Mouse (Mus musculus) midbrain, postnatal 0 days (tissue): ENCODE results near the gene Me1. TPM values are rescaled to one million over a fixed set of nuclear protein-coding genes. Genes with fewer than 3 reads are reported as not detected.

ENCODE experiments used
- ATAC-seq: fragments of 200-750 bp; cut with Nextera tagmentation; 2 replicates; pipeline ENCODE4 v1.8.0; 2017; ENCODE audit warnings: moderate number of reproducible peaks, mild to moderate bottlenecking, moderate TSS enrichment, moderate library complexity; ENCODE audit not compliant: low FRiP score
- DNase-seq: peaks from one replicate; pipeline ENCODE4 v3.0.0-alpha.2; 2015; ENCODE audit warnings: low spot score
- H3K27ac ChIP-seq: fragments of 300-500 bp; sonication (generic); 2 replicates; pipeline ENCODE4 v1.5.1; 2014; ENCODE audit warnings: low read depth, mild to moderate bottlenecking, low read length, mixed read lengths
- H3K27me3 ChIP-seq: fragments of 300-500 bp; sonication (generic); 2 replicates; pipeline ENCODE4 v1.6.1; 2014; ENCODE audit warnings: low read length, control low read depth, mixed read lengths; ENCODE audit not compliant: insufficient read depth
- H3K36me3 ChIP-seq: fragments of 300-500 bp; sonication (generic); 2 replicates; pipeline ENCODE4 v1.6.1; 2014; ENCODE audit warnings: low read length, control low read depth, mixed read lengths; ENCODE audit not compliant: insufficient read depth
- H3K4me1 ChIP-seq: fragments of 300-500 bp; sonication (generic); 2 replicates; pipeline ENCODE4 v1.6.1; 2014; ENCODE audit warnings: mild to moderate bottlenecking, control low read depth, antibody characterized with exemption, low read length, mixed read lengths; ENCODE audit not compliant: insufficient read depth
- H3K4me2 ChIP-seq: fragments of 300-500 bp; sonication (generic); 2 replicates; pipeline ENCODE4 v1.6.1; 2014; ENCODE audit warnings: low read depth, mild to moderate bottlenecking, low read length, mixed read lengths; ENCODE audit not compliant: poor library complexity, severe bottlenecking
- H3K4me3 ChIP-seq: fragments of 300-500 bp; sonication (generic); 2 replicates; pipeline ENCODE4 v1.5.1; 2014; ENCODE audit warnings: low read depth, mild to moderate bottlenecking, low read length, moderate library complexity
- H3K9ac ChIP-seq: fragments of 300-500 bp; sonication (generic); replicated peaks from 2 replicates; pipeline ENCODE4 v1.6.1; 2014; ENCODE audit warnings: mild to moderate bottlenecking, low read length, moderate library complexity, mixed read lengths; ENCODE audit not compliant: poor library complexity, severe bottlenecking
- H3K9me3 ChIP-seq: fragments of 300-500 bp; sonication (generic); 2 replicates; pipeline ENCODE4 v1.6.1; 2016; ENCODE audit warnings: low read length, control low read depth
- CTCF ChIP-seq: IDR thresholded peaks from 2 replicates; pipeline ENCODE4 v1.5.1; 2016; ENCODE audit warnings: antibody characterized with exemption, mild to moderate bottlenecking
- WGBS: fragments of 180-500 bp; shearing (Covaris S2); extraction: QIAGEN DNeasy Blood & Tissue Kit; methylation state at CpG from one replicate; pipeline ENCODE4 v1.1.7; 2014; 5-methylcytosine and 5-hydroxymethylcytosine counted together
- polyA plus RNA-seq: library from polyadenylated mRNA; unstranded; fragments of >200 nt; fragmentation: Nextera tagmentation; extraction: Ambion mirVana; gene quantifications from 2 replicates; pipeline ENCODE4 v1.2.1, GENCODE M21; 2015
- total RNA-seq: library from RNA; depleted of rRNA; stranded (reverse); fragments of >200 nt; gene quantifications from 2 replicates; pipeline ENCODE4 v1.2.3, GENCODE M21; 2014

Me1 gene
- total and polyA plus RNA-seq, 2 experiments from 2014 or later: 37.0 to 64.7 TPM

- DNase-seq (peak; percentile 75), ATAC-seq (peak; percentile 73; the same call in 1 of the 2 replicates)
- Histone ChIP-seq H3K4me3 (no peak overlapping the region), H3K4me1 (0 out of 2 replicates have a peak, but pooled peaks cover 2% of the 10 kb centered on the region), H3K4me2 (no peak overlapping the region), H3K36me3 (no peaks in the 10 kb centered on the region), H3K9ac (no peak overlapping the region), H3K9me3 (no peaks in the 10 kb centered on the region), H3K27me3 (no peaks in the 10 kb centered on the region), H3K27ac (no peak overlapping the region)
- no peak for TF ChIP-seq CTCF
- 25% methylated on average over 2 of the region's 2 CpGs for WGBS
Measured at GRCm38 (mm10) chr9:86622062-86622461, 73.7 kb downstream of the Me1 start.

DNA sequence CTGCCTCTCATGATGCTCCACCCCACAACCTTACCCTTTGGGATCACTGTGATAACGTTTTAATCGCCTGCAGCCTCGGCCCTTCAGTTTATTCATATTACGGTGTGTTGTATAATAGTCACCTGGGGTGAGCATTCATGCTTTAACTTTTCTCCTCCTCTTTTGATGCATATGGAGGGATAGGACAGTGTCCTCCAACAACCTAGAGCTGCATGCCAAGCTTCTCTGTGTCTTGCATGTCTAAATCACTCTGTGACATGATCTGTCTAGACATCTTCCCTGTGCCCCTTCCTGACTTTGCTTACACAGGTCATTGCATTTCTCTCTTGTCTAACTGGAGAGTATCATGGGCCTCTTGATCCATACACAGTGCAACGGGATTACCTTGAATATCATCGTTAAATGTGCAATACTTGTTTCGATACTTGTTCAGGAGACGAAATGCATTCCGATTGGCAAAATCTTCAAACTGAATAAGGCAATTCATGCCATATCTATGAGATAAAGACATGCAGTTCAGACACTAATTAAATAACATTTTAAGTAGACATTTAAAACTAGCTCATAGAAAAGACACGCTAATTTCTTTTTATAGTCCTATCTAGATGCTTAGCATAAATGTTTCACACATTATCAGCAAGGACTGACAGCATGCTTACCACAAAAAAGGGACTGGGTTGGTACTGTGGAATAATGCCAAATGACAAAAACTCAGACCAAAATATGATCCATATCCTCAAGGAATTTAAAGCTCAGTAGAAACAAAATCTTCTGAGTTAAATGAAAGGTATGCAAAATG is 76.2 kb downstream of the Me1 start:
- Histone ChIP-seq H3K27ac (no peak overlapping the region), H3K4me2 (no peak overlapping the region), H3K27me3 (no peaks in the 10 kb centered on the region), H3K4me1 (0 out of 2 replicates have a peak, but pooled peaks cover 2% of the 10 kb centered on the region), H3K9me3 (no peaks in the 10 kb centered on the region), H3K4me3 (no peak overlapping the region), H3K36me3 (no peaks in the 10 kb centered on the region), H3K9ac (no peak overlapping the region)
- ATAC-seq (no peak), DNase-seq (peak; percentile 44)
- WGBS: 55% methylated on average over 10 of the region's 10 CpGs
- TF ChIP-seq CTCF: no peak

DNA sequence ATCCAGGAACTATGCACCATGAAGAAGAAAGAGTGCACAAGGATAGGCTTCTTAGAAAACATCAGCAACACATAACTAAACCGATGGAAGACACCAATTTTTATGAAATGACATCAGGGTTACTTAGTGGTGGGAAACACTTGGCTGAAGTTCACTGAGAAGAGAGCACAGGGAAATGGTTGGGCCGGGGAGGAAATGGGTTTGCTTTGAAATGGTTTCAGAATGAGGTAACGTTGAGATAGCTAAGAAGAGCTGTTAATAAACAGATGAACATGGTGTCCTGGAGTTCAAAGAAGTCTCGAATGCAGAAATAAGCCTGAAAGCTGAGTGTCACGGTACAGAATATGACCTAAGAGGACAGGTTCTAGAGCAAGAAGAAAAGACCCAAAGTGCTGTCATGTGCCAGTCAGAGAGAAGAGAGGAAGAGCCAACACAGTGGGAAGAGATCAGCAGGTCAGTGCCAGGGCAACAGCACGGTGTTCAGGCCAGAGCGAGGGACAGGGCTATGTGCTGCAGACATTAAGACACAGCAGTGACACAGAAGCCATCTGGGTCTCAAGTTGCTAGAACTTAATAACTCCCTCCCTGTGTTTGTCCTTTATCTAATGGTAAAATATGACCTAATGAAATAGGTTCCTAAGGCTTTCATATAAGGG is 77.8 kb downstream of the Me1 start:
- Histone ChIP-seq H3K27ac (no peak overlapping the region), H3K4me1 (0 out of 2 replicates have a peak, but pooled peaks cover 2% of the 10 kb centered on the region), H3K36me3 (no peaks in the 10 kb centered on the region), H3K4me3 (no peak overlapping the region), H3K9me3 (no peaks in the 10 kb centered on the region), H3K4me2 (no peak overlapping the region), H3K27me3 (no peaks in the 10 kb centered on the region), H3K9ac (no peak overlapping the region)
- DNase-seq (no peak), ATAC-seq (no peak)
- WGBS: 76% methylated on average over 7 of the region's 7 CpGs
- TF ChIP-seq CTCF: no peak

GRCm38 (mm10) chr9:86615765-86616164 is 80.0 kb downstream of the Me1 start:
- ATAC-seq: no peak
- 78% methylated on average over 1 of the region's 1 CpGs for WGBS
- H3K4me1 ChIP-seq: 0 out of 2 replicates have a peak, but pooled peaks cover 2% of the 10 kb centered on the region

DNA sequence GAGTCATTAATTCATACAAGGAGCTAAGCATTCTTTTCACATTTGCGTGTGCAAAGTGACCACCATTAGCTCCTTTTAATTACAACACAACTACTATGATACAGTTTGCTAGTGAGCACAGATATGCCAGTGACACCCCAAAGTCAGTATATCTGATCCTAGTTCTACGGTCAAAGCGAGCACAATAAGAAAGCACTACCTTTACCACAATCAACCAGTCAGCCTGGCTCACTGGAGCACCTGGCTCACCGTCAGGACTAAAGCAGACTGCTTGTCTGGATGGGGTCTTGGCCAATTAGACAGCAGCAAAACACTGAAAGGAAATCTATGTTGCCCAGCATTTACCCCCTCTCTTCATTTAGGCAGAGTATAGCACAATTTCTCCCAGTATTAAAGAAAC is 83.7 kb downstream of the Me1 start:
- DNase-seq (no peak), ATAC-seq (no peak)
- Histone ChIP-seq H3K4me2 (no peak overlapping the region), H3K4me1 (no peaks in the 10 kb centered on the region), H3K27ac (no peak overlapping the region), H3K4me3 (no peak overlapping the region), H3K27me3 (no peaks in the 10 kb centered on the region), H3K36me3 (0 out of 2 replicates have a peak, but pooled peaks cover 11% of the 10 kb centered on the region), H3K9ac (no peak overlapping the region), H3K9me3 (no peaks in the 10 kb centered on the region)
- TF ChIP-seq CTCF: no peak
- 95% methylated on average over 4 of the region's 4 CpGs for WGBS

More at GRCm38 (mm10) chr9:86615765-86616164, 80.0 kb downstream of the Me1 start:
- no peak for TF ChIP-seq CTCF
- H3K4me3 ChIP-seq: no peak overlapping the region
- no peak overlapping the region for H3K4me2 ChIP-seq
- 0 out of 2 replicates have a peak, but pooled peaks cover 9% of the 10 kb centered on the region for H3K36me3 ChIP-seq
- H3K27me3 ChIP-seq: no peaks in the 10 kb centered on the region
- no peaks in the 10 kb centered on the region for H3K9me3 ChIP-seq
- DNase-seq: no peak
- H3K9ac ChIP-seq: no peak overlapping the region
- no peak overlapping the region for H3K27ac ChIP-seq

GRCm38 (mm10) chr9:86605776-86606175 is 90.0 kb downstream of the Me1 start:
- 84% methylated on average over 6 of the region's 6 CpGs for WGBS

More at GRCm38 (mm10) chr9:86605776-86606175, 90.0 kb downstream of the Me1 start:
- no peak overlapping the region for H3K9ac ChIP-seq
- H3K36me3 ChIP-seq: 0 out of 2 replicates have a peak, but pooled peaks cover 2% of the 10 kb centered on the region
- no peak overlapping the region for H3K27ac ChIP-seq
- no peaks in the 10 kb centered on the region for H3K4me1 ChIP-seq
- H3K4me2 ChIP-seq: no peak overlapping the region
- peak; percentile 31 for DNase-seq
- no peaks in the 10 kb centered on the region for H3K27me3 ChIP-seq
- no peak for TF ChIP-seq CTCF
- no peaks in the 10 kb centered on the region for H3K9me3 ChIP-seq
- no peak overlapping the region for H3K4me3 ChIP-seq
- ATAC-seq: no peak
